Mouse (Mus musculus): ENCODE data around the gene Foxp3.
A peak's percentile ranks its signal among the peaks of the same experiment; 100 is the strongest.

Gene Foxp3

GRCm38 (mm10) chrX:7573176-7574086 lies at the start of gene Foxp3:
Gene Foxp3, plus strand, starts transcription at chrX:7573644.
- DNase-seq (ENCODE audit: low read depth) = peak; percentile 30

GRCm38 (mm10) chrX:7524961-7525360 lies 48.5 kb upstream of the Foxp3 start:
- DNase-seq (ENCODE audit: low read depth) = no peak

GRCm38 (mm10) chrX:7553474-7553873 lies 20.0 kb upstream of the Foxp3 start:
- no peak for DNase-seq (ENCODE audit: low read depth)

GRCm38 (mm10) chrX:7563076-7563475 lies 10.4 kb upstream of the Foxp3 start:
- no peak for DNase-seq (ENCODE audit: low read depth)

- DNase-seq (ENCODE audit: low read depth) = no peak
Measured at GRCm38 (mm10) chrX:7566352-7566751, 7.1 kb upstream of the Foxp3 start.

GRCm38 (mm10) chrX:7567491-7567890 lies 6.0 kb upstream of the Foxp3 start:
- DNase-seq (ENCODE audit: low read depth) = no peak

- peak; percentile 12 for DNase-seq (ENCODE audit: low read depth)
Measured at GRCm38 (mm10) chrX:7570481-7571175, 2.8 kb upstream of the Foxp3 start.

- no peak for DNase-seq (ENCODE audit: low read depth)
Measured at GRCm38 (mm10) chrX:7571565-7572136, 1.8 kb upstream of the Foxp3 start.

GRCm38 (mm10) chrX:7572466-7572865 lies 978 bp upstream of the Foxp3 start:
- DNase-seq (ENCODE audit: low read depth) = no peak

- peak; percentile 96 for DNase-seq (ENCODE audit: low read depth)
Measured at GRCm38 (mm10) chrX:7574087-7574884, 842 bp downstream of the Foxp3 start, which contains the start of gene Ppp1r3f. Gene Ppp1r3f, minus strand, starts transcription at chrX:7574283.

GRCm38 (mm10) chrX:7574885-7575231 lies 1.4 kb downstream of the Foxp3 start:
- DNase-seq (ENCODE audit: low read depth) = no peak

GRCm38 (mm10) chrX:7581151-7581550 lies 7.7 kb downstream of the Foxp3 start:
- no peak for DNase-seq (ENCODE audit: low read depth)

GRCm38 (mm10) chrX:7583881-7584280 lies 10.4 kb downstream of the Foxp3 start:
- DNase-seq (ENCODE audit: low read depth) = no peak

GRCm38 (mm10) chrX:7586356-7586755 lies 12.9 kb downstream of the Foxp3 start:
- no peak for DNase-seq (ENCODE audit: low read depth)

- no peak for DNase-seq (ENCODE audit: low read depth)
Measured at GRCm38 (mm10) chrX:7595371-7595770, 21.9 kb downstream of the Foxp3 start.

GRCm38 (mm10) chrX:7604004-7604403 lies 30.6 kb downstream of the Foxp3 start:
- DNase-seq (ENCODE audit: low read depth) = no peak

- DNase-seq (ENCODE audit: low read depth) = peak; percentile 93
Measured at GRCm38 (mm10) chrX:7604879-7605574, 31.6 kb downstream of the Foxp3 start, which contains the start of gene Ccdc22. Gene Ccdc22, minus strand, starts transcription at chrX:7605517.

GRCm38 (mm10) chrX:7605575-7605941 lies 32.1 kb downstream of the Foxp3 start:
- DNase-seq (ENCODE audit: low read depth) = no peak

GRCm38 (mm10) chrX:7606783-7607182 lies 33.3 kb downstream of the Foxp3 start, which contains the start of gene Cacna1f:
Gene Cacna1f, plus strand, starts transcription at chrX:7607083.
- DNase-seq (ENCODE audit: low read depth) = no peak

- DNase-seq (ENCODE audit: low read depth) = no peak
Measured at GRCm38 (mm10) chrX:7610035-7610434, 36.6 kb downstream of the Foxp3 start.

- no peak for DNase-seq (ENCODE audit: low read depth)
Measured at GRCm38 (mm10) chrX:7610536-7611258, 37.3 kb downstream of the Foxp3 start.

All from NIH3T3 (cell line).